Mouse (Mus musculus) thymus, postnatal 10 days (tissue): Measurements from ENCODE around the gene Kctd13.

Source experiments
- DNase-seq, 2 experiments: peaks; one replicate each; pipeline ENCODE4 v3.0.0; 2021; ENCODE audit warnings: low spot score in 2 of 2

The Kctd13 gene

GRCm38 (mm10) chr7:126982054-126982453, 53.4 kb downstream of the Kctd13 start:
- DNase-seq: no peak

GRCm38 (mm10) chr7:126983113-126983512, 54.4 kb downstream of the Kctd13 start:
- DNase-seq: no peak

GRCm38 (mm10) chr7:126984667-126985444, 56.2 kb downstream of the Kctd13 start:
- DNase-seq: no peak

GRCm38 (mm10) chr7:126986319-126986718, 57.6 kb downstream of the Kctd13 start:
- peak in 1 of 2 experiments; percentile 44 for DNase-seq

- peak; percentile 47 to 50 for DNase-seq
Measured at GRCm38 (mm10) chr7:126988816-126989215, 60.1 kb downstream of the Kctd13 start.
